Mouse (Mus musculus): ENCODE measurements around the gene Klhl40.

The Klhl40 gene

DNA sequence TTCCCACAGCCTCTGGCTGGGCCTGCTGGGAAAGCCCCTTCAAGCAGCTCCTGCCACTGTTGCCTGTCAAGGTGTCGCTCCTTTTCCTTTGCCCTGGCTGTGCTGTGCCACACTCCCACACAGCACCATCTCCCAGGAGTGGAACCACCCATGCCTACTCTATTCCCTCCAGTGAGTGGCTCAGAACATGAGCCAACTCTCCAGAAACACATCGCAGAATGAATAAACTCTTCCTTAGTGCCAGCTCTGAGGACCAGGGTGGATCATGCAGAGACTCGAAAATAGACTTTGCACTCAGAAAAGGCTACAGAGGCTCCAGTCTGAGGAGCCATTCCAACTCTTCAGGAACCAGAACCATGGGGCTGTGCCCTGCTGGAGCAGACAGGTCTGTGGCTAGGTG is 48.9 kb downstream of the Klhl40 start:
- no peak for DNase-seq (ENCODE audit: low spot score in 2 of 2)

- DNase-seq (ENCODE audit: low spot score in 2 of 2): no peak
Measured at GRCm38 (mm10) chr9:121828314-121828713, 50.9 kb downstream of the Klhl40 start.

- DNase-seq (ENCODE audit: low spot score in 2 of 2): no peak
Measured at GRCm38 (mm10) chr9:121829270-121829992, 52.0 kb downstream of the Klhl40 start.

GRCm38 (mm10) chr9:121830243-121830955 is 53.0 kb downstream of the Klhl40 start:
- peak; percentile 18 to 58 for DNase-seq (ENCODE audit: low spot score in 2 of 2)

- peak; percentile 43 to 80 for DNase-seq (ENCODE audit: low spot score in 2 of 2)
Measured at GRCm38 (mm10) chr9:121830956-121831293, 53.5 kb downstream of the Klhl40 start.

Measured in thymus, postnatal 10 days (tissue).